Mouse (Mus musculus) hindbrain, embryonic 16.5 days (tissue): ENCODE measurements around the gene Wdr5. TPM values are rescaled to one million over a fixed set of nuclear protein-coding genes. Genes with fewer than 3 reads are reported as not detected.
"Not testable (repeated sequence)": the region's sequence is repeated elsewhere in the genome, so short reads cannot be mapped to it uniquely, and the experiment has no call there.

Source experiments
- ATAC-seq: fragments of 200-750 bp; cut with Nextera tagmentation; 2 replicates; pipeline ENCODE4 v1.8.0; 2017; ENCODE audit warnings: moderate TSS enrichment, moderate library complexity
- H3K27ac ChIP-seq: fragments of 300-500 bp; sonication (generic); 2 replicates; pipeline ENCODE4 v1.5.1; 2014; ENCODE audit warnings: low read depth, mild to moderate bottlenecking, control low read depth, low read length, moderate library complexity
- H3K27me3 ChIP-seq: fragments of 300-500 bp; sonication (generic); replicated peaks from 2 replicates; pipeline ENCODE4 v1.6.1; 2014; ENCODE audit warnings: low read length; ENCODE audit not compliant: control insufficient read depth, insufficient read depth
- H3K36me3 ChIP-seq: fragments of 300-500 bp; sonication (generic); 2 replicates; pipeline ENCODE4 v1.6.1; 2014; ENCODE audit warnings: mild to moderate bottlenecking, low read length, moderate library complexity, mixed read lengths; ENCODE audit not compliant: control insufficient read depth, insufficient read depth
- H3K4me1 ChIP-seq: fragments of 300-500 bp; sonication (generic); 2 replicates; pipeline ENCODE4 v1.6.1; 2014; ENCODE audit warnings: low read depth, low read length; ENCODE audit not compliant: control insufficient read depth, insufficient read depth
- H3K4me2 ChIP-seq: fragments of 300-500 bp; sonication (generic); 2 replicates; pipeline ENCODE4 v1.6.1; 2014; ENCODE audit warnings: mild to moderate bottlenecking, low read length, control low read depth, moderate library complexity
- H3K4me3 ChIP-seq: fragments of 300-500 bp; sonication (generic); 2 replicates; pipeline ENCODE4 v1.5.1; 2014; ENCODE audit warnings: mild to moderate bottlenecking, low read length, control low read depth, moderate library complexity
- H3K9ac ChIP-seq: fragments of 300-500 bp; sonication (generic); 2 replicates; pipeline ENCODE4 v1.6.1; 2014; ENCODE audit warnings: low read depth, mild to moderate bottlenecking, control low read depth, low read length, moderate library complexity
- H3K9me3 ChIP-seq: fragments of 300-500 bp; sonication (generic); 2 replicates; pipeline ENCODE4 v1.6.1; 2014; ENCODE audit warnings: mild to moderate bottlenecking, low read length, moderate library complexity; ENCODE audit not compliant: control insufficient read depth
- WGBS: fragments of 180-500 bp; shearing (Covaris S2); extraction: QIAGEN DNeasy Blood & Tissue Kit; methylation state at CpG from one replicate; pipeline ENCODE4 v1.1.7; 2014; 5-methylcytosine and 5-hydroxymethylcytosine counted together
- polyA plus RNA-seq: library from polyadenylated mRNA; unstranded; fragments of >200 nt; fragmentation: Nextera tagmentation; extraction: Ambion mirVana; gene quantifications from 2 replicates; pipeline ENCODE4 v1.2.1, GENCODE M21; 2015

Gene Wdr5
- polyA plus RNA-seq, 1 experiment from 2014 or later = 43.8 TPM

GRCm38 (mm10) chr2:27513861-27514260 is 1.1 kb upstream of the Wdr5 start:
- Histone ChIP-seq H3K4me1 (peaks cover 27% of the 10 kb centered on the region), H3K9me3 (no peaks in the 10 kb centered on the region), H3K36me3 (no peaks in the 10 kb centered on the region), H3K4me3 (peak overlapping the region; percentile 72), H3K9ac (peak overlapping the region; percentile 93), H3K27me3 (no peaks in the 10 kb centered on the region), H3K4me2 (peak overlapping the region; percentile 84), H3K27ac (peak overlapping the region; percentile 90)
- ATAC-seq = no peak
- 75% methylated on average over 5 of the region's 5 CpGs for WGBS

- peak overlapping the region; percentile 72 for H3K4me3 ChIP-seq
- ATAC-seq = peak; percentile 45; the same call in 1 of the 2 replicates
- H3K27me3 ChIP-seq = no peaks in the 10 kb centered on the region
- H3K9me3 ChIP-seq = no peaks in the 10 kb centered on the region
- peak overlapping the region; percentile 93 for H3K9ac ChIP-seq
- peak overlapping the region; percentile 90 for H3K27ac ChIP-seq
- peak overlapping the region; percentile 97 for H3K4me2 ChIP-seq
- under 1% methylated on average over 39 of the region's 40 CpGs for WGBS
- H3K36me3 ChIP-seq = peaks cover 12% of the 10 kb centered on the region
- H3K4me1 ChIP-seq = peaks cover 27% of the 10 kb centered on the region
Observed at GRCm38 (mm10) chr2:27515341-27516166, 597 bp downstream of the Wdr5 start.

- Histone ChIP-seq H3K9ac (peak overlapping the region; percentile 93), H3K4me2 (peak overlapping the region; percentile 97)
- WGBS = 25% methylated on average over 1 of the region's 1 CpGs
Observed at GRCm38 (mm10) chr2:27516289-27516688, 1.3 kb downstream of the Wdr5 start.

GRCm38 (mm10) chr2:27518283-27518682 is 3.3 kb downstream of the Wdr5 start:
- Histone ChIP-seq H3K27me3 (no peaks in the 10 kb centered on the region), H3K4me1 (peaks cover 27% of the 10 kb centered on the region), H3K4me3 (no peak overlapping the region), H3K9me3 (no peaks in the 10 kb centered on the region), H3K36me3 (peaks cover 19% of the 10 kb centered on the region), H3K4me2 (no peak overlapping the region), H3K27ac (no peak overlapping the region), H3K9ac (no peak overlapping the region)
- WGBS = 96% methylated on average over 3 of the region's 3 CpGs
- no peak for ATAC-seq

More at GRCm38 (mm10) chr2:27516289-27516688, 1.3 kb downstream of the Wdr5 start:
- H3K4me1 ChIP-seq = peaks cover 27% of the 10 kb centered on the region
- peak overlapping the region; percentile 72 for H3K4me3 ChIP-seq
- H3K27ac ChIP-seq = no peak overlapping the region
- H3K27me3 ChIP-seq = no peaks in the 10 kb centered on the region
- no peaks in the 10 kb centered on the region for H3K9me3 ChIP-seq
- peaks cover 16% of the 10 kb centered on the region for H3K36me3 ChIP-seq
- no peak for ATAC-seq

GRCm38 (mm10) chr2:27538455-27539330 is 23.7 kb downstream of the Wdr5 start:
- not testable (repeated sequence) for ATAC-seq, H3K9ac ChIP-seq, H3K9me3 ChIP-seq, H3K27me3 ChIP-seq
- Histone ChIP-seq H3K36me3 (peaks cover 28% of the 10 kb centered on the region), H3K27ac (peak overlapping the region; percentile 66), H3K4me2 (peak overlapping the region; percentile 53), H3K4me3 (peak overlapping the region; percentile 28), H3K4me1 (peaks cover 15% of the 10 kb centered on the region)
- WGBS = 69% methylated on average over 5 of the region's 5 CpGs

GRCm38 (mm10) chr2:27539336-27539735 is 24.4 kb downstream of the Wdr5 start:
- no peaks in the 10 kb centered on the region for H3K9me3 ChIP-seq
- H3K9ac ChIP-seq = peak overlapping the region; percentile 56
- H3K27me3 ChIP-seq = no peaks in the 10 kb centered on the region
- H3K27ac ChIP-seq = peak overlapping the region; percentile 66
- peak overlapping the region; percentile 28 for H3K4me3 ChIP-seq
- H3K36me3 ChIP-seq = peaks cover 22% of the 10 kb centered on the region
- 23% methylated on average over 5 of the region's 5 CpGs for WGBS
- ATAC-seq = no peak
- H3K4me2 ChIP-seq = peak overlapping the region; percentile 53
- peaks cover 15% of the 10 kb centered on the region for H3K4me1 ChIP-seq

GRCm38 (mm10) chr2:27539772-27540514 is 25.0 kb downstream of the Wdr5 start:
- WGBS = under 1% methylated on average over 46 of the region's 46 CpGs
- peak overlapping the region; percentile 86 for H3K27ac ChIP-seq
- H3K9ac ChIP-seq = peak overlapping the region; percentile 66
- no peaks in the 10 kb centered on the region for H3K9me3 ChIP-seq
- peaks cover 15% of the 10 kb centered on the region for H3K4me1 ChIP-seq
- H3K36me3 ChIP-seq = peaks cover 16% of the 10 kb centered on the region
- H3K4me3 ChIP-seq = peak overlapping the region; percentile 53
- H3K4me2 ChIP-seq = peak overlapping the region; percentile 90
- no peaks in the 10 kb centered on the region for H3K27me3 ChIP-seq
- ATAC-seq = peak; percentile 99

- H3K27me3 ChIP-seq = no peaks in the 10 kb centered on the region
- H3K4me3 ChIP-seq = peak overlapping the region; percentile 53
- peak overlapping the region; percentile 86 for H3K27ac ChIP-seq
- H3K4me1 ChIP-seq = peaks cover 15% of the 10 kb centered on the region
- no peaks in the 10 kb centered on the region for H3K9me3 ChIP-seq
- peaks cover 11% of the 10 kb centered on the region for H3K36me3 ChIP-seq
- 27% methylated on average over 10 of the region's 10 CpGs for WGBS
- H3K9ac ChIP-seq = peak overlapping the region; percentile 66
- ATAC-seq = peak; percentile 41
- H3K4me2 ChIP-seq = peak overlapping the region; percentile 90
Observed at GRCm38 (mm10) chr2:27540515-27540836, 25.5 kb downstream of the Wdr5 start.
